Mouse (Mus musculus): ENCODE data around the gene Dlg1.

- TF ChIP-seq CTCF (IDR thresholded peaks at IDR 0.05) = no peak
- no peak for TF ChIP-seq EP300 (IDR thresholded peaks at IDR 0.05)
These were observed 171.5 kb downstream of the Dlg1 start for GRCm38 (mm10) chr16:31834662-31835318.
